8 mouse cellular contexts compared by ENCODE assay signal in genomic region chr9:50727925-50728651, GRCm38 (mm10). TPM values are rescaled to one million over a fixed set of nuclear protein-coding genes. Genes with fewer than 3 reads are reported as not detected.
A peak's percentile ranks its signal among the peaks of the same experiment; 100 is the strongest.
DNase-seq lines count a peak whose midpoint lies in the region; ATAC-seq lines count a peak whose summit lies in the region.

No protein-coding gene starts in this region.

- H3K9me3 ChIP-seq in hindbrain, embryonic 13.5 days = no peaks in the 10 kb centered on the region

- WGBS in hindbrain, embryonic 13.5 days = under 1% methylated on average over 40 of the region's 45 CpGs

- peak overlapping the region; percentile 91 for H3K27ac ChIP-seq in hindbrain, embryonic 13.5 days

- peak overlapping the region; percentile 59 for H3K4me3 ChIP-seq in hindbrain, embryonic 13.5 days

- no peaks in the 10 kb centered on the region for H3K27me3 ChIP-seq in hindbrain, embryonic 13.5 days

- H3K4me1 ChIP-seq in hindbrain, embryonic 13.5 days (replicated peaks) = peaks cover 55% of the 10 kb centered on the region

- peak overlapping the region; percentile 87 for H3K9ac ChIP-seq in hindbrain, embryonic 13.5 days

- DNase-seq in T-cell, adult 2 months (ENCODE audit: low spot score) = peak; percentile 18
- peak; percentile 82 for DNase-seq in cerebellum, adult 9-10 months
- DNase-seq in frontal cortex, postnatal 10 days (ENCODE audit: low spot score in 2 of 2) = peak; percentile 87 to 88
- DNase-seq in layer of hippocampus, postnatal 36 days = peak; percentile 81 to 87
- DNase-seq in lung, postnatal 14 days = peak; percentile 55
- DNase-seq in retina, postnatal 1 day = peak; percentile 95
- DNase-seq in c-Kit-positive CD71-positive TER-119-positive erythroid progenitor cells, embryonic 14.5 days (ENCODE audit: low spot score) = no peak

- peak overlapping the region; percentile 83 for H3K4me2 ChIP-seq in hindbrain, embryonic 13.5 days

- H3K36me3 ChIP-seq in hindbrain, embryonic 13.5 days = no peaks in the 10 kb centered on the region

- peak; percentile 96 for ATAC-seq in hindbrain, embryonic 13.5 days (ENCODE audit: low FRiP score)

RNA-seq across cellular contexts. Expression of gene Dixdc1, which starts 11.2 kb away (rescaled TPM):
- 35.0 and 36.4 TPM in 2 replicates for polyA plus RNA-seq in hindbrain, embryonic 13.5 days (2015; fragmentation: Nextera tagmentation; extraction: Ambion mirVana)
- total RNA-seq in layer of hippocampus, postnatal 36 days (2021) = 10 to 100 TPM; 83.8 to 97.1 TPM

RNA-seq across cellular contexts. Expression of gene 2310030G06Rik, which starts 18.2 kb away (rescaled TPM):
- 1.1 and 1.9 TPM in 2 replicates for polyA plus RNA-seq in hindbrain, embryonic 13.5 days (2015; fragmentation: Nextera tagmentation; extraction: Ambion mirVana)
- total RNA-seq in layer of hippocampus, postnatal 36 days (2021) = 1 to 10 TPM in 1 of 2 experiments, under 1 TPM in 1; 0.67 to 1.6 TPM

RNA-seq across cellular contexts. Expression of gene Cryab, which starts 23.0 kb away (rescaled TPM):
- 10.7 and 11.3 TPM in 2 replicates for polyA plus RNA-seq in hindbrain, embryonic 13.5 days (2015; fragmentation: Nextera tagmentation; extraction: Ambion mirVana)
- 100 to 1,000 TPM; 153 to 161 TPM for total RNA-seq in layer of hippocampus, postnatal 36 days (2021)

RNA-seq across cellular contexts. Expression of gene Hspb2, which starts 24.1 kb away (rescaled TPM):
- 1.3 and 1.7 TPM in 2 replicates for polyA plus RNA-seq in hindbrain, embryonic 13.5 days (2015; fragmentation: Nextera tagmentation; extraction: Ambion mirVana)
- total RNA-seq in layer of hippocampus, postnatal 36 days (2021) = 1 to 10 TPM in 1 of 2 experiments, under 1 TPM in 1; 0.95 to 1.2 TPM

RNA-seq across cellular contexts. Expression of gene Fdxacb1, which starts 39.9 kb away (rescaled TPM):
- 11.5 and 12.3 TPM in 2 replicates for polyA plus RNA-seq in hindbrain, embryonic 13.5 days (2015; fragmentation: Nextera tagmentation; extraction: Ambion mirVana)
- 1 to 10 TPM; 5.4 to 6.4 TPM for total RNA-seq in layer of hippocampus, postnatal 36 days (2021)
